Mouse (Mus musculus): ENCODE data around the gene Gpd1l.

DNA sequence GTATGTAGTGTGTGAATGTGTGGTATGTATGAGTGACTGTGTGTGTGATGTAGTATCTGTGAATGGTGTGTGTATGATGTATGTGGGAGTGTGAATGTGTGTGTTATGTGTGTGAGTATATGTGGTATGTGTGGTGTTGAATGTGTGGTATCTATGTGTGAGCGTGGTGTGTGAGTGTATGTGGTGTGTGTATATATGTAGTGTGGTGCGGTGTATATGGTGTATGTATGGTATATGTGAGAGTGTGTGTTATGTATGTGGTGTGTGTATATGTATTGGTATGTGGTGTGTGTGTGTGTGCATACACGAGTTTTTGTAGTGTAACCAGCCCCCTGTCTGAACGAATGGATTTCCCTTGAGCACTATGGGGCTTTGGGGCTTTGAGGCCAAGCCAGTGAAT is 48.2 kb downstream of the Gpd1l start:
- TF ChIP-seq CTCF (IDR thresholded peaks at IDR 0.05; ENCODE audit: extremely low read depth, insufficient read length, insufficient replicate concordance, low read depth, low read length) (no peak), POLR2A (IDR thresholded peaks at IDR 0.05; ENCODE audit: low read depth, low read length) (no peak)
